Mouse (Mus musculus): ENCODE results near the gene 2010111I01Rik.
A peak's percentile ranks its signal among the peaks of the same experiment; 100 is the strongest.
"Not testable (repeated sequence)": the region's sequence is repeated elsewhere in the genome, so short reads cannot be mapped to it uniquely, and the experiment has no call there.

The 2010111I01Rik gene

DNA sequence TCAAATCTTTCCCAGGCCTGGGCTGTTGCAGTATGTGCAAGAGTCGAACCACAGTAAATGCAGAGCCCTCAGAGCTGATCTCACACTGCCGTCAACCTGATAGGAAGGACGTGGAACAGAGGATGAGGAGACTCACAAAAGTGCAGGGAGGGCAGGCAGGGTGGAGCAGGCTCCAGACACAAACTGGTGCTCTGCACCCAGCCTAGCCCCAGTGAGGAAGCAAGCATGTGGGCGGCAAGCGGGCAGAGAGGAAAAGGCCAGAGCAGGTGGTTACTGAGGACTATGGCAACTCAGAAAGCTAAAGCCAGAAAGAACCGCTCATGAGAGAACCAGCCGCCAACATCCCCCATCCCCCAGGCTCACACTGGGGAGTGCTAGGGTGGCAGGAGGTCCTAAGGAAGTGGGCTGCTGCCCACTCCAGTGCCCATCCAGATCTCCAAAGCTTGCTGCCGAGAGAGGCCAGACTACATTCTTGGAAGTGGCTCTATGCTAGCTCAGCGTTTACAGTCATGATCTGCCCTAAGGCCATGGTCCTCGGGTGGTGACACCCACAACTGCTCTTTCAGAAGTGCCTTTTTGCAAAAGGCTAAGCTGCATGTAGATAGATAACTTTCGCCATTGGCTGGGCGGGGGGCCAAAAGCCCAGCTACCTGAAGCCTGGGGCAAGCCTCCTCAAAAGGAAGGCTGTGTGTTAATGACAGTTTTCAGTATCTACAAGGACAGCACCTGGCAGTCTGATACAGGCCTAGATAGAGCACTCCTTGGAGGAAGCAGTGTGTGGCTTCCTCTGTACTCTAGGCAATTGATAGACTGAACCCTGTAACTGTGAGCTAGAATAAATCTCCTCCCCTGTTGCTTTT is 349.3 kb downstream of the 2010111I01Rik start:
- DNase-seq (ENCODE audit: low spot score), result no peak

DNA sequence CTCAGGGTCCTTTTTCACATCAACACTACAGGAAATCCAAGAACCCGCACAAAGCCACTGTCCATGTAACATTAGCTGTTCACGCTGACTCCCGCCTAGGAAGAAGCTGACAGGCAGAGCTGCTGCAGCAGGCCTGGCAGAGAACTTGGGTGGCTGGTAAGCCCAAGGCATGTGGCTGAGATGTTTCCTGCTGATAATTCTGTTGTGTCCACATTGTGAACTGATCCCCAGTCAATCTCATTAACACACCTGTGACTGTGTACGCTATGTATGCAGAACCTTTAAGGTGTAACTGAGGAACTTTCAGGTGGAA is 349.9 kb downstream of the 2010111I01Rik start:
- DNase-seq (ENCODE audit: low spot score), result no peak

DNA sequence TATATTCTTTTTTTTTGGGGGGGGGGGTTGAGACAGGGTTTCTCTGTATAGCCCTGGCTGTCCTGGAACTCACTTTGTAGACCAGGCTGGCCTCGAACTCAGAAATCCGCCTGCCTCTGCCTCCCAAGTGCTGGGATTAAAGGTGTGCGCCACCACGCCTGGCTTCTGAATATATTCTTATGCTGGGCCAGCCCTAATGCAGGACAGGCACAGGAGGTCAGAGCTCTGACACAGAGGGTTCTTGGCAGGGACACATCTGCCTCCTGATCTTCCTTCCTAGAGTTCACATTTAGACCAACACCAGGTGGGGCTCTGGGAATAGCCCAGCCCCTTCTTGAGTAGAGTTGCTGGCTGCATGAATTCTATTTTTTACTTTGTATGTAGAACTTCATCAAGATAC is 350.4 kb downstream of the 2010111I01Rik start:
- not testable (repeated sequence) for DNase-seq (ENCODE audit: low spot score)

DNA sequence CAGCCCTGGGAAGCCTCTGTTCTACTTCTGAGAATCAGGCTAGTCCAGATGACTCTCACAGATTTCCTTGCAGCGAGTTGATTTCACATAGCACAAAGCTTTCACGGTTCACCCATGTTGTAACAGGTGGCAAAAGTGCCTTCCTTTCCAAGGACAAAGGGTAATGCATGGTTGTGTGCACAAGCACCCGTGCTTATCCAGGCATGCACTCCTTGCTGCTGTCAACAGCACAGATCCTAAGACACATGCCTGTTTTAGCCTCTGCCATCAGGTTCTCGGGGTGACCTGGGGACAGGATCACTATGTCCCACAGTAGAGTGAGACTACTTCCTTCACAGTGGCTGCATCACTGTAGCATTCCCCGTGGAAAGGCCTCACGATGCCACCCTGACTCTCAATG is 351.1 kb downstream of the 2010111I01Rik start:
- no peak for DNase-seq (ENCODE audit: low spot score)

DNA sequence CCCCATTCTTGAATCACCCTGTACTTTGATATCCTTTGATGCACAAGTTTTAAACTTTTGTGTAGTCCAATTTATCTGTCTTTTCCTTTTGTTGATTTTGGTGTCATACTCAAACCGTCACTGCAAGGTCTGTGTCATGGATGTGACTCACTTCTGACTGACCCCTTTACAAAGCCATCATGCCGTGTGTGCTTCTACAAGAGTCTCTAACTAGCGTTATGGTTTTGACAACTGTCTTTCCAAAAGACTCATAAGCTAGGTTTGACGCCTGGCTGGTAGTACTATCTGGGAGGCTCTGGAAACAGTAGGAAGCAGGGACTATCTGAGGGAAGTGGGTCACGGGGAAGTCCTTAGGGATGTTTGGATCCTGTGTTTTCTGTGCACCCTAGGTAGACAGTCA is 351.7 kb downstream of the 2010111I01Rik start:
- no peak for DNase-seq (ENCODE audit: low spot score)

DNA sequence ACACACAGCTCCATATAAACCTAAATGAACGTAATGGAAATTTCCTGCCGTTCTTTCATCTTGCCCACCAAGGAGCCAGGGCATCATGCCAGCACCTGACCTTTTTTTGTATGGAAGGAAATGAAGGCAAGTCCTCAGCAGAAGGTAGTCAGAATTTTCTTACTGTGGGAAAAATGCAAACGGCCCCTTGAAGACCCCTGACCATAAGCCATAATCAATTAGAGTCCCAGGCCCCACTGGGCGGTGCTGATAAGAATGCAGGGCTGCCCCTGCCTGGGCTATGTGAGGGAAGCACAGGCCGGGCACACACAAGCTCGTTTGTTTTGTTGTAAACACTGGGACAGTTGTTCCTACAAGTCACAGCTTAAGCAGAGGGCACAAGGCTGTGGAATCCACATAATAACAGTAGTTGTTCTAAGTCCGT is 353.0 kb downstream of the 2010111I01Rik start:
- no peak for DNase-seq (ENCODE audit: low spot score)

DNA sequence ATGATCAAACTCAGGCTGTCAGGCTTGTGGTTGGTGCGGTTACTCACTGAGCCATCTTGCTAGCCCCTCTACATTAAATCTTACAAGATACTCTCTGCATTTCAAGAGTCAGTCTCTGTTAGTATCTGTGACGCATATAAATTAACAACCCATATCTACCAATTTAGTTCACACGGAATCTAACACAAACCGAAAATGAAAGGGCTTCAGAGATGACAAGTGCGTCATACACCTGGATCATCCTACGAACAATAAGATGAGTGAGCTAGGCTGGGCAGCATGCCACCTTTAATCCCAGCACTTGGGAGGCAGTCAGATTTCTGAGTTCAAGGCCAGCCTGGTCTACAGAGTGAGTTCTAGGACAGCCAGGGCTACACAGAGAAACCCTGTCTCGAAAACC is 355.1 kb downstream of the 2010111I01Rik start:
- DNase-seq (ENCODE audit: low spot score), result no peak

DNA sequence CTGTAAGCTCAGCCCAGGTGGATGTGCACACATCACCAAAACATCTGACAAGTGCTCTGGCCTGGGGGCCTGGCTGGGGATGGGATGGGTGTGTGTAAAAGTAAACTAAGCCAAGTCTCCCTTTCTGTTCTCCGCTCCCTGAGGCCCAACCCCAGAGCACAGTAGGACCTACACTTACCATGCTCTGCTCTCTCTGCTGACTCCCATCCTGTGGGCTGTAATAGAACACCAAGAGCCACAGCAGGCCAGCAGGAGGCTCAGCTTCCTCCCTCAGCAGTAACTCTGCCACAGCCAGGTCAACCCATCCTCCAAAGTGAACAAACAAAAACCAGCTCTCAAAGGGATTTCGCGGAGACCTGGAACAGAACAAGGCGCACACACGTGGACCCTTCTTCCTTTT is 357.0 kb downstream of the 2010111I01Rik start:
- no peak for DNase-seq (ENCODE audit: low spot score)

DNA sequence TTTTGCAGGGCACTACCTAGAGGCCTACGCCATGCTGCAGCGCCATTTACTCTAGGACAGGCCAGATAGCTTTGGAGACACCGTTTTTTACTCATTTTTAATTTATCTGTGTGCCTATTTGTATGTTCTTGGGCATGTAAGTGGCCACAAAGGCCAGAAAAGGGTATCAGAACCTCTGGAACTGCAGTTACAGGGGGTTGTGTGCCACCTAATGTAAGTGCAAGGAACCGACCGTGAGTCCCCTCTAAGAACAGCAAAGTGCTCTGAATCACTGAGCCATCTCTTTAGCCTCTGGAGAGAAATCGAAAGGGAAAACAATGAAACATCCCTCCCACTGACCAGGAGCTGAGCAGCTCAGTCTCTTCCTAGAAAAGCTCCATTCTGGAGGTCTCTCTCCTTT is 358.1 kb downstream of the 2010111I01Rik start:
- DNase-seq (ENCODE audit: low spot score), result no peak

DNA sequence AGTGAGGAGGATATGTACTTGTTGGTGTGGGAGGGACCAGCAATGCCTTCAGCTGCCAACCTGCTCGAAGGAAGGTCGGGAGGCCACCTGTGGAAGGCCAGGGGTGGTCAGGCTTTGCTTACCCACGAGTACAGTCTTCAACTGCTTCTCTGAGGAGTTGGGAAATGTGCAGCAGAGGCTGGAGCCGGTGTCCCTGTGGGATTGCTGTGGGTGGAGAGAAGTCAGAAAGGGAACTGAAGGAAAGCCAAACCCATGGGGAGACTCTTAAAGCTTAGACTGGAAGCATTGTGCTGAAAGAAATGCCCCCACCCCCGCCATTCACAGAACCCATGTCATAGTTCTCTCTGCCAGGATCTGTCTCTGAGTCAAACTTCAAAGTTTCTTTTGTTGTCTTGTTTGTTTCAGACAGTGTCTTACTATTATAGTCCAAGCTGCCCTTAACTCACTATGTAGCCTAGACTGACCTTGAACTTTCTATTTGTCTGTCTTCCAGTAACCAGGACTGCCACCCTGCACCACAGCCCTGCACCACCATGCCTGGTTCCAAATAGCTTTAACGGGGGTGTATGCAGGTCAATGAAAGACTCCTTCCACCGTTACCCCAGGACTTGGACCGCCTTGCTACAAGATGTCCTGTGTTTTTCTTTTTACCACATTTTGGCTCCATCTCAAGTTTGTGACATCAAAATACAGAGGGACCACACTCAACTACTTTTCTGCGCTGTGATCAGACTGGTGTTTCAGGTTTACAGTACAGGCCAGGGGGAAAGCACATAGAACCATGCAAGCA is 358.8 kb downstream of the 2010111I01Rik start:
- no peak for DNase-seq (ENCODE audit: low spot score)

DNA sequence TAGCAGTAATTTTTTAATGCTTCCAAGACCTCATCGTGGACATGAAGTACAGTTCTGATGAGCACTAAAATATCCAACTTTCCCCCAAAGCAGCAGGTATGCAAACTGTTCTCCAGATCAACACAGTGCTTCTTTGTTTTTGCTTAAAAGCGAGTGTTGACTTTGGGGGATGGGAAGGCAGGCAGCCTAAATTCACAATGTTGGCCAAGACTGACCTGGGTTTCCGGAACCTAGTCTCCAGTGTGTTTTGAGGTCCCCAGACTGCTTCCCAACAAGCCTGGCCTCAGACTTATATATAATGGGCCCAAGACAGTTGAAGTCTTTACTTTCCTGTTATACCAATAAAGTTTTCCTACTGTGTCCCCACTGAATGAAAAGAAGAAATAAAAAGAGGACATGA is 359.6 kb downstream of the 2010111I01Rik start:
- no peak for DNase-seq (ENCODE audit: low spot score)

DNA sequence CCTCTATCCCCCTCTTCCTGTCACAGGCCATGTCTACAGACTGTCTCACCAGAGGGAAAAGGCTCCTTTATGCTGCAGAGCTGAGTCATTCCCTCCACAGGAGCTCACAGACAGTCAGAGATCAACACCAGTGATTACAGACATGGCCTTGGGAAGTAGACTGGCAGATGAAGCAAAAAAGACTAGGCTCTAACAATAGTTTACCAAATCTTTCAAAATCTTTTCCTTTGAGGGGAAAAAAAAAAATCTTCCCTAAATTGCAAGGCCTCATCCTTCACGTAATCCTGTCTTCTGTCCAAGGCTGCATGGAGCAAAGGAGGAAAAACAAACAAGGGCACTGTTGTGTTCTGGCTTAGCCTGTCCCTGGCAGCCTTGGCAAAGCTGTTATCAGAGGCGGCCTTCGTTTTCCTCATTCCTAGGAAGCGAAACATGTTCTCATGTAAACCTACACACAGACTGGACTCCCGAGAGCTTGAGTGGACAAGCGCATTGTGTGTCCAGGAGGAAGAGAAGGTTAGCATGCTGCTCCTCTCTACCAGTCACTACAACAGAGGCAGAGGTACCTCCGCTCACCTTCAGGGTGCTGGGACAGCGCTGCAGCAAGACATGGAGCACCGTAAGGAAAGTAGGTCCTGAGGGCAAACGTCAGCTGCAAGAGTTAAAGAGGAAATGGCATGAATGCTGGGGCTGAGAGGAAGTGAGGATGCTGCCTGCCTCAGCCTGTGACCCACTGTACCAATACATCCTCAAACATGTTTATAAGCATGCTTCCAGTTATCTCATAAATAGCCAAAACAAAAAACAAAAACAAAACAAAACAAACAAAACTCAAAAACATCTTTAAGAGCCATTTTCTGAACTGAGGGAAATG is 360.5 kb downstream of the 2010111I01Rik start:
- DNase-seq (ENCODE audit: low spot score), result no peak

DNA sequence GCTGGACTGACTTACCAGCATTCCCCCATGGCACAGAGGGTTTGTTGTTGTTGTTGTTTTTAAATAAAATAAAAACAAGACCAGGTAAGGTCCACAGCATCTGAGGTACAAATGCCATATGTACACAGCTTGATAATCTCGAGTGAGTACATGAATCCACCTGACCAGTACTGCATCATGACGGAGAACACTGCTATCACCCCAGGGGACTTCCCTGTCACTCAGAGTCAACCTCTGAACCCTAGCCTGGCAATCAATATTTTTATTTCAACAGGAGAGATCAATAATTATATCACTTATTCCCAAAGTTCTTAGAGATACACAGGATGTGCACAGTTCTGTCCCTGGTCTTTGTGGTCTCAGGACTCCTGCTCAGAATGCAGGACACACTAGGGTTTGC is 361.3 kb downstream of the 2010111I01Rik start:
- DNase-seq (ENCODE audit: low spot score), result no peak

DNA sequence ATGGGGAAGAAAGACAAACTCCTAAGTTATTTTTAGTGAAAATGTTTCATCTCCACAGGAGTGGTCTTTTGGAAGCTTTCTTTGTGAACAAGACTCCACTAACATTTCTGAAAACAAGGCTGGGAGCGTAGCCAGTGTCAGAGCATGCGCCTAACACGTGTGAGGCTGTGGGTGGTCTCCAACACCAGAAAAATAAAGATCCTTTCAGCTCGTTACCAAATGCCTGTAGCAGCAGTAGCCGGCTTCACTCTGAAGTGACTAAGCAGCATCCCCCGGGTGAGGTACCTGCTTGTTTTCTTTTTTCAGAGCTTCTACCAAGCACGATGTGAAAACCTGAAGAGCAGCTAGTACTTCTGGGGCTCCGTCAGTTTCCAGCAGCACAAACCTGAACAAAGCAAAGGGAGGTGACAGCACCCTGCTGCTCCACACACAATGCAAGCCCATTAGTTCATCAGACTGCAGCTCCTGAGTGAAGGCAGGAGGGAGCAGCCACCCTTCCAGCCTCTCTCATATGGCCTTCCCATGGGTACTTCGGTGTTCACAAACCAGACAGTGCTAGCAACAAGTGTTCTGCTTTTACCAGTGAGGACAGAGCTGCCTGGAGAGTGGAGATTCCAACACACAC is 365.7 kb downstream of the 2010111I01Rik start:
- no peak for DNase-seq (ENCODE audit: low spot score)

DNA sequence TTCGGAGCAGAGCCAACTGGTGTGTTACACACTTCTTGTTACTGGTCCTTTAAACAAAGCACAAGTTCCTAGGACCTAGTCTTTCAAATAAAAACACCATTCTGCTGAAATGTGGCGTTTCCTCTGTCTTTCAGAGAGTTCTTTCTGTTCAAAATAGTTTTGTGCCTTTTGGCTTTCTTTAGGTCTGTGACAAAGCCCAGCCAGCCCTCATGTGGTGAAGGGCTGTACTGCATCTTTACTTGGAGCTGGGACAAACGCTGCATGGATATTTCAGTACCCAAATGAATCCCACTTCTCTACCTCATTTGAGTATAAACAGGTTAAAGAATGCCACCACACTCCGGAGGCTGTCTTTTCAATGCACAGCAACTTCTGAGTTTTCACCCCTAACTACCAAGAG is 366.7 kb downstream of the 2010111I01Rik start:
- peak; percentile 71 for DNase-seq (ENCODE audit: low spot score)

DNA sequence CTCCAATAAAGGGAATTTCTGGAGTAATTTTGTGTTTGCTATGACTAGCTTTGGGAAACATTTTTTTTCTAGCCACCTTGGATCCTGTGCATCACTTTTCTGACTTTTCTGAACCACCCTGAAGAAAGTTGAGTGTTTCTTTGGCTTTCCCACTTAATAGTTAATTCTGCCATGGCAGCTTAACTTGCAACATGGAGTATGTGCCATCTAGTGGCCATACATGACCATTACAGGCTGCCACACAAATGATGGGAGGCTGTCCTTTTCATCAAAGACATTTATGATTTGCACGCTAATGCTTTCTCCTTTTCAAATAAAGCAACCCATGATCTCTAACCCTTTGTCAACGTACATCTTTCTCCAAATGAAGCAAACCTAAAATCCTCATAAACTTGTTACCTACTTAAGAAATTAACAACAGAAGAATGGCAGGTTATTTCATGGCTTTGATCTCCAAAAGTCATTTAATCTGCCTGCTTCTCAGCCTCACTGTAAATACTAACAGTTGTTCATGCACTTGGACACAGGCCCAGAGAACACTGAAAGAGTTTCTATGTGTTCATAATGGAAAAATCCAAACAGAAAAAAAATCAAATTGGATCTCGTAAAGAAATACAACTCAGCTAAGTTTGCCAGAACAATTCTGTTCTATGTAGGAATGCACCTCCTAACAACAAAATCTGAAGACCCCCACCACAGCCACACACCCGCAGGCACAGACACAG is 368.0 kb downstream of the 2010111I01Rik start:
- DNase-seq (ENCODE audit: low spot score), result peak; percentile 74

DNA sequence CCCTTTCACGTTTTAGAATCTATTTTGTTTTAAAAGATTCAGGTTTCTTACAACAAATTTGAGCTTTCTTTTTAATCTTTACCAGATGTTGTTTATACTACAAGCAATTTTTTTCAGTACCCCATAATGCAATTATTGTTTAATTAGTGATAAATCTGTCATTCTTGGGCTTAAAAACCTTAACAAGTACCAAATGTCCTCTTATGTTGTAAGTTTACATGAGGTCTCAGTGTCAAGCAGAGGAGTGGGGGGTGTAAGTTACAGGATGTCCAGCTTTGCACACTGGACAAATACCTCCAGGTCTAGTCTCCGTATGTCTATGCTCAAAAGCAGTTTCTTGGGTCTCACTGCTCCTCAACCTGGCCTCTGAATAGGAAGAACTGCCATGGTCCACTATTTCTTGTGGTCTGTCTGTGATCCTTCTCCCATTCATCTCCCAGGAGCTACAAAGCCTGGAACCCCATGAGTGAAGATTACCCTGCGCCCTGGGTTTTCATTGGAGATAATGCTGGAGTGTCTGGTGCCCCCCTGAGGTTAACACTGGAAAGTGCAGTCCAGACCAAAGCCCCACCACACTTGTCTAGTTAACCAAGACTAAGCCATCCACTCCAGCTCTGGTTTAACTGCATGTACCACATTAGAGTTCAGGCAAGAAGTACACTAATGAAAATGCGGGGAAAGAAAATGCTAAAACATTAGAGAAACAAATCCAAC is 370.9 kb downstream of the 2010111I01Rik start:
- DNase-seq (ENCODE audit: low spot score), result no peak

DNA sequence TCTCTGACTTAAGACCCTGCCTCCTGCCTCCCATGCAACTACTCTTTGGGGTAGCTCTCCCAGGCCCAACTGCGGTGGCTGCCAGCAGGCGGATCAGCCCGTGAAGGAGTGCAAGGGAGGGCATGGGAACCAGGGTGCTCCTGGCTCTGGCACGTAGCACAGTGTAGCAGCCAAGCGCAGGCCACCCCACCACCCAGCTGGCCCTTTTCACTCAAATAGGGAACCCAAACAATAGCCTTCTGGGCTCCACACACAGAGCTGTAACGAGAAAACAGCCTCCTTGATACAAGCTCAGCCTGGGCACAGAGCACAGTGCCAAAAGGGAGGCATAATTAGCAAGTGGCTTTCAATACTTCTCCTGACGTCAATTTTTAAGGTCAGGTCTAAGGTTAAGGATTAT is 371.6 kb downstream of the 2010111I01Rik start:
- no peak for DNase-seq (ENCODE audit: low spot score)

DNA sequence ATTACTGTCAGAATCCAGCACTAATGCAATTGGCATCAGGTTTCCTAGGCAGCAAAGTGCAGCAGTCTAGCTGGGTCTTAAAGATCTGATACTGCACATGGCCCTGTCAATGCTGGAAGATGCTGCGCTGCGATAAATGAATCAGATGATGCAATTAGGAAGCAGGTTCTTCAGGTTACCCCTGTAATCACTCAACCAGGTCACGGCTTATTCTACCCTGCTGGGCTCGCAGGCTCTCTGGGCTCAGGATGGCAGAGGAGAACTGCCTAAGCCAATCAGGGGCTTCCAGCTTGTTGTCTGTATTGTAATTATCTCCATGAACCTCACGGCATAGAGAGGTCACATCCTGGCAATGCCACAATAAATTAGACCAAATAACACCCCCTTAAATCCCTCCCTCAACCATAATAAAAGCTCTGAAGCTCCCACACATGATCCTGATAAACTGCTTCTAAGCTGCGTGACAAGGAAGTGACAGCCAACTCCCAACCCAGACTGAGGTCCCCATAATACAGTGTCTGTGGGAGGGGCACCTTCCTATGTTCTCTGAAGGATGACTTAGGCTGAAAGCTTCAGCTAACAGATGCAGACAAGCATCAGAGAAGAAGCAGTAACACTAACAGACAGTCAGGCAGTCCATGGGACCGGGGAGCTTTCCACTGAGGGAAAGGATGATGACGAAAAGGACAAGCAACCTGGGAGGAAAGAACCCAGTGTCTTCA is 372.7 kb downstream of the 2010111I01Rik start:
- no peak for DNase-seq (ENCODE audit: low spot score)

DNA sequence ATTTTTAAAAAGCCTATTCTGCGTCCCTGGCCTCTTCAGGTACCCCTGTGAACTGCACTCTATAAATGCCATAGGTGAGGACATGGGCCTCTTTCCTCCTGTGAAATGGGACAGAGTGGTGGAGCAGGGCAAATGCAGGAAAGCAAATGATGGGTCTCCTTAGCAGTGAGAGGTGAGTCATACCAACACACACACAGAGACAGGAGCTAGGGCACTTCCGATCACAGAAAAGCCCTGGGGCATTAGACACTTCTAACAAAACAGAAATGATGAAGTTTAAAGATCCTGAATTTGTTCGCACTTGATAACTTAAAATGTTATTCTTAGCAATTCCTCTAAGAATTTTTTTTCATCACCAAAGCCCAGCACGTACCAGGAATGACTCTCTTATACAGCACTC is 375.3 kb downstream of the 2010111I01Rik start:
- no peak for DNase-seq (ENCODE audit: low spot score)
